Mouse (Mus musculus) testis, adult 2 months (tissue): ENCODE measurements around the gene Serp2. TPM values are rescaled to one million over a fixed set of nuclear protein-coding genes. Genes with fewer than 3 reads are reported as not detected.
"Not testable (repeated sequence)": the region's sequence is repeated elsewhere in the genome, so short reads cannot be mapped to it uniquely, and the experiment has no call there.

Experiments
- H3K27ac ChIP-seq: fragments of 200-500 bp; 2 replicates; pipeline ENCODE4 v1.5.1; 2012; ENCODE audit warnings: low read depth, low read length; ENCODE audit not compliant: control insufficient read depth, insufficient read depth
- H3K27me3 ChIP-seq: fragments of 200-500 bp; 2 replicates; pipeline ENCODE4 v1.6.1; 2012; ENCODE audit warnings: mild to moderate bottlenecking, low read length, moderate library complexity; ENCODE audit not compliant: control insufficient read depth, insufficient read depth
- H3K36me3 ChIP-seq: fragments of 200-500 bp; 2 replicates; pipeline ENCODE4 v1.6.1; 2012; ENCODE audit warnings: mild to moderate bottlenecking, low read length; ENCODE audit not compliant: control insufficient read depth, insufficient read depth
- H3K4me1 ChIP-seq: fragments of 200-500 bp; 2 replicates; pipeline ENCODE4 v1.6.1; 2012; ENCODE audit warnings: low read length; ENCODE audit not compliant: control insufficient read depth, insufficient read depth
- H3K4me3 ChIP-seq: fragments of 200-500 bp; 2 replicates; pipeline ENCODE4 v1.5.1; 2012; ENCODE audit warnings: low read depth, mild to moderate bottlenecking, low read length, moderate library complexity, mixed read lengths; ENCODE audit not compliant: control insufficient read depth
- CTCF ChIP-seq: fragments of 200-500 bp; IDR thresholded peaks from 2 replicates; pipeline ENCODE4 v1.5.1; 2012; ENCODE audit warnings: low read depth, mild to moderate bottlenecking, inconsistent platforms, low read length, moderate library complexity; ENCODE audit not compliant: control insufficient read depth, insufficient read depth, insufficient replicate concordance
- POLR2A ChIP-seq: fragments of 200-500 bp; IDR thresholded peaks from 2 replicates; pipeline ENCODE4 v1.6.1; 2012; ENCODE audit warnings: low read depth, mild to moderate bottlenecking, inconsistent platforms, low read length, moderate library complexity; ENCODE audit not compliant: control insufficient read depth
- polyA plus RNA-seq: library from polyadenylated mRNA; depleted of rRNA; stranded (reverse); fragments of >200 nt; gene quantifications from 2 replicates; pipeline ENCODE4 v1.2.3, GENCODE M21; 2012

Gene Serp2
- polyA plus RNA-seq, 1 experiment = 73.8 TPM

DNA sequence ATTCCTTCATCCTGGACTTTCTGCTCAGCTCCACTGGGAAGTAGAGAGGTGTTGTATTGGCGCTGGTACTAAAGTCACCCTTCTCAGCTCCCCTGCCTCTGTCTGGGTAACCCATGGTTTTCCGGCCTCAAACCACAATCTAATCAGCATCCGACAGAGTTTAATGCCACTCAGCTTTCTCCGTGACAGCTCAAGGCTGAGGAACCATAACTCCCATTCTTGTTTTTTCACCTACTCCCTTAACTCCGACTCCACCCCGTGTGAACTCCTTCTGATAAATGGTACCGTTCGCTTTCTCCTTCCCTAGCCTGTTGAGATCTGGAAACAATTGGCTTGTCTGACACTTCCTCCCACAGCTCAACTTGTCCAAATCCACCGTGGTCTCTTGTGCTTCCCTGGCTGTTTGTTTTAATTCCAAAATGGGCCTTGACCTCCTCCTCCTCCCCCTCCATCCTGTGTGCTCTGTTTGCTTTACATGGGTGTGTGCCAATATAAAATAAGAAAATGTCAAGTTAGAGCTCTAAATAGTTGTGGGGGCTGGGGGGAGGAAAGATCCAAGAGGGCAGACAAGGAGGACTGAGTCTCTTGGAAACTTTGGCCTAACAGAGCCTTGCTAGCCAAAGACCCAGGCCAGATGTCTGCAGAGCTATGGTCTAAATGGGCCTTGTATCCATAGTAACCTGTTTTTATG lies 12.7 kb upstream of the Serp2 start:
- TF ChIP-seq POLR2A (no peak), CTCF (no peak)
- no peaks in the 10 kb centered on the region for H3K36me3 ChIP-seq
- H3K4me1 ChIP-seq = peaks cover 9% of the 10 kb centered on the region
- H3K4me3 ChIP-seq = no peak overlapping the region; the same call in 1 of the 2 replicates
- no peaks in the 10 kb centered on the region for H3K27me3 ChIP-seq
- H3K27ac ChIP-seq = peak overlapping the region; percentile 70

- TF ChIP-seq CTCF = no peak
- TF ChIP-seq POLR2A = no peak
- Histone ChIP-seq H3K27ac (no peak overlapping the region), H3K27me3 (no peaks in the 10 kb centered on the region), H3K4me1 (peaks cover 9% of the 10 kb centered on the region), H3K4me3 (no peak overlapping the region), H3K36me3 (no peaks in the 10 kb centered on the region)
Measured at GRCm38 (mm10) chr14:76568548-76568947, 11.9 kb upstream of the Serp2 start.

DNA sequence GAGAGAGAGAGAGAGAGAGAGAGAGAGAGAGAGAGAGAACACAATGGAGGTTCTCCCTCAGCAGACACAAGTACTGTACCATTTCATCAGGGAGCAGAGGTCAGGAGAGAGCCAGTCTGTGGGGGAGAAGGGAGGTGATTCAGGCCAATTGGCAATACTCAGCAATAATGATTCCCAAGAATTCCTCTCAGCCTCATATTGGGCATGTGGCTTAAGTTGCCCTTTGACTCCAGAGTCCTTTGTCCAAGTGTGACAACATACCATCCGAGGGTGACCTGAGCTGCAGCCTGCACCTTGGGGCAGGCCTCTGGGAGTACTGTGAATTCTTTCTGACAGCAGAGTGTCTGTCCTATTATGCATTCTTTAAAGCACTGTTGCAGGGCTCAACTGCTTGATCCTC lies 10.6 kb upstream of the Serp2 start:
- Histone ChIP-seq H3K27me3 (no peaks in the 10 kb centered on the region), H3K27ac (no peak overlapping the region), H3K36me3 (no peaks in the 10 kb centered on the region), H3K4me3 (no peak overlapping the region), H3K4me1 (peaks cover 9% of the 10 kb centered on the region)
- no peak for TF ChIP-seq CTCF
- TF ChIP-seq POLR2A = no peak

GRCm38 (mm10) chr14:76566711-76567110 lies 10.0 kb upstream of the Serp2 start:
- no peaks in the 10 kb centered on the region for H3K27me3 ChIP-seq

GRCm38 (mm10) chr14:76566193-76566592 lies 9.5 kb upstream of the Serp2 start:
- no peak overlapping the region for H3K27ac ChIP-seq
- no peaks in the 10 kb centered on the region for H3K27me3 ChIP-seq
- TF ChIP-seq POLR2A (no peak), CTCF (no peak)
- peaks cover 9% of the 10 kb centered on the region for H3K4me1 ChIP-seq
- H3K36me3 ChIP-seq = no peaks in the 10 kb centered on the region
- no peak overlapping the region for H3K4me3 ChIP-seq

More at GRCm38 (mm10) chr14:76566711-76567110, 10.0 kb upstream of the Serp2 start:
- Histone ChIP-seq H3K4me1 (peaks cover 9% of the 10 kb centered on the region), H3K4me3 (no peak overlapping the region), H3K36me3 (no peaks in the 10 kb centered on the region), H3K27ac (no peak overlapping the region)
- TF ChIP-seq CTCF = no peak
- TF ChIP-seq POLR2A = no peak

DNA sequence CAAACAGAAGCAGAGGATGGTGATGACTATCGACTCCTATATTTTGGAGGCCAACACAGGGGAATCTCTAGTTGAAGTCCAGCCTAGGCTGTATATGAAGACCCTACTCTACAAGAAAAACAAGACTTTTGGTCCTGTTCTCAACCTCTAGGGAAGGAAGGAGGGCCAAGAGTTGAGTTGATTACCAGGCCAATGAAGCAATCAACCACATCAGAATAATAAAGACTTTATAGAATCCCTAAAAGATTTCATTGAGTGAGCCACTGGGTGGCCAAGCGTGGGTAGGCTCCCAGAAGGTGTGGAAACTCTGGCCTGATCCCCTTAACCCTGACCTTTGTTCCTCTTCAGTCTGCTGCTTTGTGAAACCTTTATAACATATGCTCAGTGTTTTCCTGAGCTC lies 2.5 kb upstream of the Serp2 start:
- TF ChIP-seq CTCF = no peak
- TF ChIP-seq POLR2A = no peak
- H3K36me3 ChIP-seq = no peaks in the 10 kb centered on the region
- no peak overlapping the region for H3K4me3 ChIP-seq
- no peak overlapping the region for H3K27ac ChIP-seq
- no peaks in the 10 kb centered on the region for H3K27me3 ChIP-seq
- H3K4me1 ChIP-seq = peaks cover 13% of the 10 kb centered on the region

GRCm38 (mm10) chr14:76558171-76558570 lies 1.5 kb upstream of the Serp2 start:
- not testable (repeated sequence) for H3K27ac ChIP-seq, H3K4me3 ChIP-seq, H3K27me3 ChIP-seq, H3K36me3 ChIP-seq
- H3K4me1 ChIP-seq = peaks cover 13% of the 10 kb centered on the region
